Mouse (Mus musculus) induced T-regulatory cell, adult 2 months (primary cell): ENCODE data around the gene Cars.

Experiments
- DNase-seq: peaks from one replicate; pipeline ENCODE4 v3.0.0-alpha.2; 2012; ENCODE audit warnings: low read depth

The Cars gene

GRCm38 (mm10) chr7:143599428-143600230 is at the start of gene Cars:
Gene Cars (minus strand): TSS chr7:143600090.
- DNase-seq, result peak; percentile 98

GRCm38 (mm10) chr7:143649034-143649768 is 49.3 kb upstream of the Cars start, which contains the start of gene Tnfrsf22:
Gene Tnfrsf22 (minus strand): TSS chr7:143649661.
- DNase-seq, result peak; percentile 92

- DNase-seq, result peak; percentile 40
Observed at GRCm38 (mm10) chr7:143643949-143644348, 44.1 kb upstream of the Cars start.

GRCm38 (mm10) chr7:143636674-143637073 is 36.8 kb upstream of the Cars start:
- DNase-seq, result peak; percentile 55

- peak; percentile 27 for DNase-seq
Observed at GRCm38 (mm10) chr7:143631503-143631902, 31.6 kb upstream of the Cars start.

GRCm38 (mm10) chr7:143629501-143629900 is 29.6 kb upstream of the Cars start:
- DNase-seq, result peak; percentile 80

- DNase-seq, result peak; percentile 86
Observed at GRCm38 (mm10) chr7:143628540-143628939, 28.6 kb upstream of the Cars start, which contains the start of gene Tnfrsf26. Gene Tnfrsf26 (minus strand): TSS chr7:143628722.

- peak; percentile 79 for DNase-seq
Observed at GRCm38 (mm10) chr7:143627555-143628286, 27.8 kb upstream of the Cars start.

GRCm38 (mm10) chr7:143626178-143626577 is 26.3 kb upstream of the Cars start:
- DNase-seq, result peak; percentile 70

GRCm38 (mm10) chr7:143625151-143625550 is 25.3 kb upstream of the Cars start:
- peak; percentile 76 for DNase-seq

- peak; percentile 55 for DNase-seq
Observed at GRCm38 (mm10) chr7:143624561-143624960, 24.7 kb upstream of the Cars start.

- no peak for DNase-seq
Observed at GRCm38 (mm10) chr7:143620951-143621350, 21.1 kb upstream of the Cars start.

- DNase-seq, result no peak
Observed at GRCm38 (mm10) chr7:143614404-143615135, 14.7 kb upstream of the Cars start.

- DNase-seq, result peak; percentile 67
Observed at GRCm38 (mm10) chr7:143612215-143612614, 12.3 kb upstream of the Cars start.

GRCm38 (mm10) chr7:143605321-143605720 is 5.4 kb upstream of the Cars start:
- no peak for DNase-seq

GRCm38 (mm10) chr7:143604889-143605288 is 5.0 kb upstream of the Cars start:
- no peak for DNase-seq

GRCm38 (mm10) chr7:143601705-143602104 is 1.8 kb upstream of the Cars start:
- DNase-seq, result peak; percentile 43

- no peak for DNase-seq
Observed at GRCm38 (mm10) chr7:143600231-143600740, 396 bp upstream of the Cars start.

GRCm38 (mm10) chr7:143594865-143595264 is 5.0 kb downstream of the Cars start:
- no peak for DNase-seq

- no peak for DNase-seq
Observed at GRCm38 (mm10) chr7:143592255-143592654, 7.6 kb downstream of the Cars start.

- no peak for DNase-seq
Observed at GRCm38 (mm10) chr7:143588006-143588405, 11.9 kb downstream of the Cars start.
